Mouse (Mus musculus) MN1 (cell line): Measurements from ENCODE around the gene Brix1.

Experiments used
- DNase-seq: peaks from one replicate; pipeline ENCODE4 v3.0.0-alpha.2; 2016; ENCODE audit warnings: low spot score

Brix1 gene

GRCm38 (mm10) chr15:10447102-10447501 lies 38.6 kb downstream of the Brix1 start:
- no peak for DNase-seq

GRCm38 (mm10) chr15:10442275-10442674 lies 43.5 kb downstream of the Brix1 start:
- DNase-seq: no peak

DNA sequence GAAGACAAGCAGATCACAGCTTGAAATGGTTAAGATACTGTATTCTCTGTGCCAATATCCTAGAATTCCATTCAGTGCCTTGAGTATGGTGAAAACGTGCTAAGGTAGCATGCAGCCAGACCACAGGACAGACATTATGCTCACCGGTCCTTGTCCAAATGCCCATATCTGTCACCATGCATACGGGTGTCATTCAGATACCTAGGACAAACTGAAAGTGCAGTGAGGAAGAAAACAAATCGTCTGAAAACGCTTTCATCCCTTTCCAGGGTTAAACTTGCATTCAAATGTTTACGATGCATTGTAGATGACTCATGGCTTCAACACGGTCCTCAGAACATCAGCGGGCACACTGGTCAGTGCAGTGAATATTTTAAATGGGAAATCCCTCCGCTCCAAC lies 44.3 kb downstream of the Brix1 start:
- no peak for DNase-seq

- no peak for DNase-seq
These were observed 45.8 kb downstream of the Brix1 start for GRCm38 (mm10) chr15:10439963-10440362.

- DNase-seq: peak; percentile 38
These were observed 48.9 kb downstream of the Brix1 start for GRCm38 (mm10) chr15:10436893-10437292.

DNA sequence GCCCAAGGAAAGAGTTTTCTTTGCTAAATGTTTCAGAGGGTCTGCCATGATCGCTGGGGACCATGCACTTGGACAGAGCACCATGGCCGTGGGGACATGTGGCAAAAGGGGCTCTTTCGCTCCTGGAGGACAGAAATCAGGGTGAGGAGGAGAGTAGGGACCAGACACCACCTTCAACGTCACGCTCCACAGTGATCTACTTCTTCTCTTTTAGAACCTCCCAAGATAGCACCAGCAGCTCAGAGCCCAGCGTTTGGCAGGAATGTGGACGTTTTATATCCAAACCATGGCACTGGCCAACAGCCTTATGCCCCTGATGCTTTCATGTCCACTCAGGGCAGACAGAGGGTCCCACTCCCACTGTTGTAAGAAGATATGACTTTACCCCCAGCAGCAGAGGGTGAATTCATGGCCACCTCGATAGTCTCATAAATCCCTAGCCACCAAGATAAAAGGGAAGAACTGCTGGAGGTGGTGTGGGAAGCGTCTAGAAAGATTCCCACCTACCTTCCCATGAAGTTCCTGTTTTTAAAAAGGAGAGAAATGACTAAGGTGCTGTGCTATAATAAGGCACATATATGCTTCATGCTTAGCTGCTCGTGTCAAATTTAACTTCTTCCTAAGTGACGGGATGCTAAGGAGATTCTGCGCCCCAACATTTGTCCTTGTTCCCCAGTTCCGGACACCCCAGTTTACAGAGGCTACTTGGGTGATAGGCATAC lies 59.0 kb downstream of the Brix1 start:
- no peak for DNase-seq

- no peak for DNase-seq
These were observed 59.6 kb downstream of the Brix1 start for GRCm38 (mm10) chr15:10426124-10426523.
